Mouse (Mus musculus) liver, postnatal 0 days (tissue): ENCODE results near the gene Dusp5. TPM values are rescaled to one million over a fixed set of nuclear protein-coding genes. Genes with fewer than 3 reads are reported as not detected.

Source experiments
- ATAC-seq: fragments of 200-750 bp; cut with Nextera tagmentation; 2 replicates; pipeline ENCODE4 v1.8.0; 2017; ENCODE audit warnings: mild to moderate bottlenecking, moderate library complexity
- DNase-seq: peaks from one replicate; pipeline ENCODE4 v3.0.0-alpha.2; 2016
- H3K27ac ChIP-seq: fragments of 300-500 bp; sonication (generic); 2 replicates; pipeline ENCODE4 v1.5.1; 2014; ENCODE audit warnings: antibody characterized with exemption, moderate library complexity, mild to moderate bottlenecking, low read depth
- H3K27me3 ChIP-seq: fragments of 300-500 bp; sonication (generic); 2 replicates; pipeline ENCODE4 v1.6.1; 2014; ENCODE audit warnings: low read length, control low read depth, mixed read lengths; ENCODE audit not compliant: insufficient read depth
- H3K36me3 ChIP-seq: fragments of 300-500 bp; sonication (generic); replicated peaks from 2 replicates; pipeline ENCODE4 v1.6.1; 2014; ENCODE audit warnings: mild to moderate bottlenecking, control low read depth, low read length, moderate library complexity, mixed read lengths; ENCODE audit not compliant: insufficient read depth
- H3K4me1 ChIP-seq: fragments of 300-500 bp; sonication (generic); 2 replicates; pipeline ENCODE4 v1.6.1; 2014; ENCODE audit warnings: antibody characterized with exemption, mild to moderate bottlenecking, control low read depth; ENCODE audit not compliant: insufficient read depth
- H3K4me2 ChIP-seq: fragments of 300-500 bp; sonication (generic); 2 replicates; pipeline ENCODE4 v1.6.1; 2014; ENCODE audit warnings: low read depth, mild to moderate bottlenecking, low read length, moderate library complexity, mixed read lengths
- H3K4me3 ChIP-seq: fragments of 300-500 bp; sonication (generic); 2 replicates; pipeline ENCODE4 v1.5.1; 2014; ENCODE audit warnings: low read depth, low read length
- H3K9ac ChIP-seq: fragments of 300-500 bp; sonication (generic); replicated peaks from 2 replicates; pipeline ENCODE4 v1.6.1; 2014; ENCODE audit warnings: mild to moderate bottlenecking, moderate library complexity
- H3K9me3 ChIP-seq: fragments of 300-500 bp; sonication (generic); 2 replicates; pipeline ENCODE4 v1.6.1; 2016; ENCODE audit warnings: mild to moderate bottlenecking, control low read depth, low read length, mixed read lengths
- CTCF ChIP-seq: sonication (generic); IDR thresholded peaks from 2 replicates; pipeline ENCODE4 v1.5.1; 2016; ENCODE audit warnings: antibody characterized with exemption, low read depth
- EP300 ChIP-seq: IDR thresholded peaks from 2 replicates; pipeline ENCODE4 v1.6.1; 2016; ENCODE audit warnings: antibody characterized with exemption, low read depth, mild to moderate bottlenecking
- WGBS: fragments of 180-500 bp; shearing (Covaris S2); extraction: QIAGEN DNeasy Blood & Tissue Kit; methylation state at CpG from one replicate; pipeline ENCODE4 v1.1.7; 2014; ENCODE audit not compliant: insufficient replicate concordance; 5-methylcytosine and 5-hydroxymethylcytosine counted together
- polyA plus RNA-seq: library from polyadenylated mRNA; unstranded; fragments of >200 nt; fragmentation: Nextera tagmentation; extraction: Ambion mirVana; gene quantifications from 2 replicates; pipeline ENCODE4 v1.2.1, GENCODE M21; 2015

The Dusp5 gene
- polyA plus RNA-seq, 1 experiment from 2014 or later = 2.7 TPM

GRCm38 (mm10) chr19:53489187-53489586 lies 39.7 kb upstream of the Dusp5 start:
- no peak for ATAC-seq
- TF ChIP-seq EP300 = no peak
- no peak for TF ChIP-seq CTCF

GRCm38 (mm10) chr19:53489910-53490309 lies 39.0 kb upstream of the Dusp5 start:
- ATAC-seq = no peak
- TF ChIP-seq EP300 (no peak), CTCF (no peak)
- Histone ChIP-seq H3K36me3 (no peaks in the 10 kb centered on the region), H3K4me1 (peaks cover 4% of the 10 kb centered on the region; the same call in 1 of the 2 replicates), H3K4me3 (no peak overlapping the region), H3K9me3 (no peaks in the 10 kb centered on the region), H3K4me2 (no peak overlapping the region), H3K27me3 (no peaks in the 10 kb centered on the region), H3K9ac (no peak overlapping the region), H3K27ac (no peak overlapping the region)
- no peak for DNase-seq
- WGBS = 50% methylated on average over 1 of the region's 1 CpGs

More at GRCm38 (mm10) chr19:53489187-53489586, 39.7 kb upstream of the Dusp5 start:
- Histone ChIP-seq H3K4me1 (peaks cover 8% of the 10 kb centered on the region; the same call in 1 of the 2 replicates), H3K36me3 (no peaks in the 10 kb centered on the region), H3K9me3 (no peaks in the 10 kb centered on the region), H3K27ac (no peak overlapping the region), H3K4me3 (no peak overlapping the region), H3K27me3 (no peaks in the 10 kb centered on the region), H3K9ac (no peak overlapping the region), H3K4me2 (no peak overlapping the region)
- 70% methylated on average over 12 of the region's 12 CpGs for WGBS
- DNase-seq = no peak

GRCm38 (mm10) chr19:53490898-53491297 lies 38.0 kb upstream of the Dusp5 start:
- 72% methylated on average over 8 of the region's 8 CpGs for WGBS
- H3K36me3 ChIP-seq = no peaks in the 10 kb centered on the region
- no peak for TF ChIP-seq CTCF
- peaks cover 3% of the 10 kb centered on the region; the same call in 1 of the 2 replicates for H3K4me1 ChIP-seq
- no peaks in the 10 kb centered on the region for H3K27me3 ChIP-seq
- no peaks in the 10 kb centered on the region for H3K9me3 ChIP-seq
- H3K27ac ChIP-seq = no peak overlapping the region
- ATAC-seq = no peak
- no peak overlapping the region for H3K4me2 ChIP-seq
- H3K9ac ChIP-seq = no peak overlapping the region
- no peak for DNase-seq
- H3K4me3 ChIP-seq = no peak overlapping the region

- Histone ChIP-seq H3K9ac (no peak overlapping the region), H3K27ac (no peak overlapping the region), H3K4me3 (no peak overlapping the region), H3K4me2 (no peak overlapping the region), H3K36me3 (no peaks in the 10 kb centered on the region), H3K9me3 (no peaks in the 10 kb centered on the region), H3K27me3 (no peaks in the 10 kb centered on the region), H3K4me1 (peaks cover 3% of the 10 kb centered on the region; the same call in 1 of the 2 replicates)
- TF ChIP-seq CTCF (no peak), EP300 (no peak)
- ATAC-seq = no peak
- WGBS = 56% methylated on average over 4 of the region's 4 CpGs
- no peak for DNase-seq
These were observed 36.4 kb upstream of the Dusp5 start for GRCm38 (mm10) chr19:53492528-53492927.

- ATAC-seq (no peak), DNase-seq (no peak)
- H3K4me3 ChIP-seq = no peak overlapping the region
- no peak overlapping the region for H3K9ac ChIP-seq
- no peaks in the 10 kb centered on the region for H3K36me3 ChIP-seq
- no peak for TF ChIP-seq EP300
- no peak for TF ChIP-seq CTCF
- peaks cover 3% of the 10 kb centered on the region; the same call in 1 of the 2 replicates for H3K4me1 ChIP-seq
- no peaks in the 10 kb centered on the region for H3K27me3 ChIP-seq
- no peak overlapping the region for H3K27ac ChIP-seq
- H3K4me2 ChIP-seq = no peak overlapping the region
- H3K9me3 ChIP-seq = no peaks in the 10 kb centered on the region
- WGBS = 74% methylated on average over 5 of the region's 5 CpGs
These were observed 35.0 kb upstream of the Dusp5 start for GRCm38 (mm10) chr19:53493866-53494265.

GRCm38 (mm10) chr19:53497910-53498309 lies 31.0 kb upstream of the Dusp5 start:
- Histone ChIP-seq H3K4me3 (no peak overlapping the region), H3K27ac (no peak overlapping the region), H3K9ac (no peak overlapping the region), H3K27me3 (no peaks in the 10 kb centered on the region), H3K36me3 (no peaks in the 10 kb centered on the region), H3K4me1 (peaks cover 10% of the 10 kb centered on the region), H3K4me2 (no peak overlapping the region), H3K9me3 (no peaks in the 10 kb centered on the region)
- WGBS = 62% methylated on average over 3 of the region's 3 CpGs
- TF ChIP-seq EP300 = no peak
- no peak for TF ChIP-seq CTCF
- ATAC-seq = no peak
- DNase-seq = no peak

GRCm38 (mm10) chr19:53499049-53499448 lies 29.9 kb upstream of the Dusp5 start:
- Histone ChIP-seq H3K36me3 (no peaks in the 10 kb centered on the region), H3K4me1 (peaks cover 10% of the 10 kb centered on the region), H3K27ac (no peak overlapping the region), H3K9me3 (no peaks in the 10 kb centered on the region), H3K4me2 (no peak overlapping the region), H3K27me3 (no peaks in the 10 kb centered on the region), H3K9ac (no peak overlapping the region), H3K4me3 (no peak overlapping the region)
- TF ChIP-seq CTCF (no peak), EP300 (no peak)
- DNase-seq (no peak), ATAC-seq (no peak)
- WGBS = 90% methylated on average over 8 of the region's 8 CpGs
